Mouse (Mus musculus): ENCODE results near the gene Hoxd9.

DNA sequence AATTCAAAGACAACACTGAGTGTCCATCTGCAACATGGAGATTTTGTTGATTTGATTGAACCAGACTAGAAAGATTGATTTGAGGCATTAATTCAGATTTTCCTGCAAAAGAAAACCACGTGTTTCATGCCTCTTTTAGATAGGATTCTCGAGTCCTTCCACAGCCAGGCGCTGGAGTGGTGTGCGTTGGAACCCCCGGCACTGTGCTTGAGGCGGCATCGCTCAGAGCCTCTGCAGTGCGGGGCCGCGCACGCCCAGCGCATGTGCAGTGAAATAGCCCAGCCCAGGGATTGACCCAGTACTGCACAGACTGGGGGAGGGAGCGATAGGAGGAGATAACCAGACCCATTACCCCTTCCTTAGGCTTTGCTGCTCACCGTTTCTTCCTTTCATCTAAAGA is 17.4 kb downstream of the Hoxd9 start:
- TF ChIP-seq TAL1 (IDR thresholded peaks at IDR 0.05; ENCODE audit: low read length) (no peak), GATA1 (IDR thresholded peaks at IDR 0.05; ENCODE audit: low read length) (no peak)
